Mouse (Mus musculus) testis, adult 2 months (tissue): Measurements from ENCODE around the gene Eppin. TPM values are rescaled to one million over a fixed set of nuclear protein-coding genes. Genes with fewer than 3 reads are reported as not detected.

Source experiments
- H3K27ac ChIP-seq: fragments of 200-500 bp; 2 replicates; pipeline ENCODE4 v1.5.1; 2012; ENCODE audit warnings: low read depth, low read length; ENCODE audit not compliant: control insufficient read depth, insufficient read depth
- H3K27me3 ChIP-seq: fragments of 200-500 bp; 2 replicates; pipeline ENCODE4 v1.6.1; 2012; ENCODE audit warnings: mild to moderate bottlenecking, low read length, moderate library complexity; ENCODE audit not compliant: control insufficient read depth, insufficient read depth
- H3K36me3 ChIP-seq: fragments of 200-500 bp; 2 replicates; pipeline ENCODE4 v1.6.1; 2012; ENCODE audit warnings: mild to moderate bottlenecking, low read length; ENCODE audit not compliant: control insufficient read depth, insufficient read depth
- H3K4me1 ChIP-seq: fragments of 200-500 bp; 2 replicates; pipeline ENCODE4 v1.6.1; 2012; ENCODE audit warnings: low read length; ENCODE audit not compliant: control insufficient read depth, insufficient read depth
- H3K4me3 ChIP-seq: fragments of 200-500 bp; 2 replicates; pipeline ENCODE4 v1.5.1; 2012; ENCODE audit warnings: low read depth, mild to moderate bottlenecking, low read length, moderate library complexity, mixed read lengths; ENCODE audit not compliant: control insufficient read depth
- CTCF ChIP-seq: fragments of 200-500 bp; IDR thresholded peaks from 2 replicates; pipeline ENCODE4 v1.5.1; 2012; ENCODE audit warnings: low read depth, mild to moderate bottlenecking, inconsistent platforms, low read length, moderate library complexity; ENCODE audit not compliant: control insufficient read depth, insufficient read depth, insufficient replicate concordance
- POLR2A ChIP-seq: fragments of 200-500 bp; IDR thresholded peaks from 2 replicates; pipeline ENCODE4 v1.6.1; 2012; ENCODE audit warnings: low read depth, mild to moderate bottlenecking, inconsistent platforms, low read length, moderate library complexity; ENCODE audit not compliant: control insufficient read depth
- polyA plus RNA-seq: library from polyadenylated mRNA; depleted of rRNA; stranded (reverse); fragments of >200 nt; gene quantifications from 2 replicates; pipeline ENCODE4 v1.2.3, GENCODE M21; 2012

The Eppin gene
- polyA plus RNA-seq, 1 experiment: 70.8 TPM

GRCm38 (mm10) chr2:164567460-164567859 is 25.9 kb downstream of the Eppin start:
- Histone ChIP-seq H3K36me3 (no peaks in the 10 kb centered on the region), H3K27me3 (0 out of 2 replicates have a peak, but pooled peaks cover 2% of the 10 kb centered on the region), H3K4me3 (no peak overlapping the region), H3K4me1 (peaks cover 6% of the 10 kb centered on the region), H3K27ac (no peak overlapping the region)
- TF ChIP-seq CTCF: no peak
- no peak for TF ChIP-seq POLR2A

DNA sequence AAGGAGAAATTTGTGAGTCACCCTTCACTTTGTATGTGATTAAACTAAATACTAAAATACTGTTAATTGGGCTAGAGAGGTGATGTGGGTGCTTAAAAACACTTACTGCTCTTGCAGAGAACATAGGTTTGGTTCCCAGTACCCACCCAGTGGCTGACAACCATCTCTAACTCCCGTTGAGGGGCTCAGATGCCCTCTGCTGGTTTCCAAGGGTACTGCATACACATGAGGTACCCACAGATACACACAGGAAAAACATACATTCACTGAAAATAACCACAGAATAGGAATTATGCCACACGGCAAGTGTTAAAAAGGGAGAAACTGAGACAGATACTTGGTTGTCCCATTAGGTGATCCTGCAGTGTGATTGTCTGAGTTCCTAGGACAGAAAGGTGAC is 26.4 kb downstream of the Eppin start:
- H3K36me3 ChIP-seq: no peaks in the 10 kb centered on the region
- no peak overlapping the region for H3K27ac ChIP-seq
- TF ChIP-seq CTCF: peak; percentile 60; the same call in 1 of the 2 replicates
- no peak for TF ChIP-seq POLR2A
- H3K27me3 ChIP-seq: 0 out of 2 replicates have a peak, but pooled peaks cover 2% of the 10 kb centered on the region
- H3K4me1 ChIP-seq: peaks cover 6% of the 10 kb centered on the region
- no peak overlapping the region for H3K4me3 ChIP-seq

DNA sequence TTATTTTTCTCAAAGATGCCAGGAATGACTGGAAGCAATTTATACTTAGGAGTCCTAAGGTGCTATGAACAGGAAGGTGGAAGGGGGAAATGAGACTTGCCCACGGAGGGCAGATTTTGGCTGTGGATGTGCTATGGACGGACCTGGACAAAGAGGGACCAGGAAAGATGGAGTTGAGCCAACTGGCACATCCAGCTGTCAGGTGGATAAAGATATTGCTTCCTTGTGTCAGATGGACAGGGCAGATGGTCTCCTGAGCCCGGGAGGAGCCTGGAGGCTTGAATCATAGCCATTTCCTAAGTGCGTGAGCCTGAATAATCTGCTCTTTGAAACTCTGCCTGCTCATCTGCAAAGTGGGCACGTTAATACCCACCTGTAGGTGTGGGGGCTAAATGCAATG is 29.0 kb downstream of the Eppin start:
- peaks cover 6% of the 10 kb centered on the region for H3K4me1 ChIP-seq
- TF ChIP-seq POLR2A (no peak), CTCF (no peak)
- H3K27ac ChIP-seq: no peak overlapping the region
- H3K27me3 ChIP-seq: 0 out of 2 replicates have a peak, but pooled peaks cover 2% of the 10 kb centered on the region
- no peaks in the 10 kb centered on the region for H3K36me3 ChIP-seq
- no peak overlapping the region for H3K4me3 ChIP-seq

GRCm38 (mm10) chr2:164563339-164564038 is 29.9 kb downstream of the Eppin start:
- Histone ChIP-seq H3K36me3 (no peaks in the 10 kb centered on the region), H3K4me3 (peak overlapping the region; percentile 4), H3K27me3 (0 out of 2 replicates have a peak, but pooled peaks cover 2% of the 10 kb centered on the region), H3K27ac (no peak overlapping the region), H3K4me1 (peaks cover 6% of the 10 kb centered on the region)
- no peak for TF ChIP-seq CTCF
- TF ChIP-seq POLR2A: no peak

DNA sequence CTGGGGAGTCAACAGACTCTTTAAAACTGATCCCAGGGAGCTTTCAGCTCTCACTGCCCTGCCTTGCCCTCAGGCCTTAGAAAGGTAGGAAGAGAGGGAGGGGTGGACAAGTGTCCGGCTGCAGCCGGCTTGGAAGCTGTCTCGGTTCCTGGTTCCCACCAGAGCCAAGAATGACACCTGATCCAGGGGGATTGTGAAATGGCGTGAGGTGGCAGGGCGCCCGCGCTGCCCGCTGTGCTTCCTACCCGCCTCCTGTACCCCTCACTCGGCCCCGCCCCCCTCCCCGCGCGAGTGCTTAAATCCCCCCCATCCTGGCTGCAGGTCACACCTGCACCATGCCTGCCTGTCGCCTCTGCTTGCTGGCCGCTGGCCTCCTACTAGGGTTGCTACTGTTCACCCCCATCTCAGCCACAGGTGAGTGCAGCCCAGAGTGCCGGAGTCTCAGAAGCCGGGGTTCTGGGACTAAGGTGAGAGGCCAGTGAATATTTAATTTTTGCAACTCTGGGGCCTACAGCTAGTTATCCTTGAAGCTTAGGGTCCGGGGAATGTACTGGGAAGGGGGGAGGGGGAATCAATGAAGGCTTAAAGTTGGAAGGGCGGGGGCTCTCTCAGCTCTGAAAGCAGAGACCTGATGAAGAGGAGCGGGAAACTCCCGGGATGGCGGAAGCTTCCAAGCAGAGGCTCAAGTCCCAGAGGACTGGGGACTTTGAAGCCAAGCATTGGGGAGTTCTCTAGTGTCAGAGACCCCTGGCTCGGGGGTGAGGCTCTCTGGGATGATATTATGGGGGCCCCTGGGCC is 30.8 kb downstream of the Eppin start, which contains the start of gene Wfdc2:
Wfdc2 (plus strand) TSS at position 23 of the 798 bp plus-strand sequence.
- Histone ChIP-seq H3K36me3 (no peaks in the 10 kb centered on the region), H3K27me3 (0 out of 2 replicates have a peak, but pooled peaks cover 2% of the 10 kb centered on the region), H3K27ac (no peak within 1 kb of the TSS), H3K4me1 (peaks cover 6% of the 10 kb centered on the region), H3K4me3 (peak within 1 kb of the TSS; percentile 4)
- TF ChIP-seq POLR2A (no peak), CTCF (no peak)

DNA sequence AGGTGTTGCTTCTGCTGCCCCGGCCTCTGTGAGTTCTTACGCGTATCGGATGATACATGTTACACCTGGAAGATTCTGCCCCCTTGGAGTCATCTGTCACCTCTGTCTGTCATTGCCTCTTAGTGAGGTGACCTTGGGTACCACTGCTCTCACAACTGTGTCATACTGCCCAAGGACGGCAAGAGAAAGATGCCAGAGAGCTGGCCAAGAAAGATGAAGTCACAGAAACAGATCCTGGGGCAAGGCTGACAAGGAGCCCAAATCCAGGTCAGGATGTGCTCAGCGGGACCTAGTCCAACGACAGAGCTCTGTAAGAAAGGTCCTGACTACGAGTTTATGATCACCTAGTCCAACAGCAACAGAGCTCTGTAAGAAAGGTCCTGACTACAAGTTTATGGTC is 33.3 kb downstream of the Eppin start:
- 0 out of 2 replicates have a peak, but pooled peaks cover 2% of the 10 kb centered on the region for H3K27me3 ChIP-seq
- TF ChIP-seq POLR2A (no peak), CTCF (no peak)
- no peaks in the 10 kb centered on the region for H3K36me3 ChIP-seq
- no peak overlapping the region for H3K27ac ChIP-seq
- H3K4me3 ChIP-seq: no peak overlapping the region
- H3K4me1 ChIP-seq: peaks cover 6% of the 10 kb centered on the region
